Mouse (Mus musculus) heart, adult 2 months (tissue): Measurements from ENCODE around the gene Exoc1.

Experiments
- CTCF ChIP-seq: fragments of 200-600 bp; IDR thresholded peaks from 2 replicates; pipeline ENCODE4 v1.8.1; 2022; ENCODE audit warnings: antibody characterized with exemption, mild to moderate bottlenecking, moderate library complexity
- EP300 ChIP-seq: fragments of 200-500 bp; IDR thresholded peaks from 2 replicates; pipeline ENCODE4 v1.6.1; 2011; ENCODE audit warnings: low read depth, low read length, control low read depth; ENCODE audit not compliant: insufficient read depth
- POLR2A ChIP-seq: fragments of 200-500 bp; IDR thresholded peaks from 2 replicates; pipeline ENCODE4 v1.6.1; 2011; ENCODE audit warnings: mild to moderate bottlenecking, low read depth, low read length, control low read depth; ENCODE audit not compliant: insufficient read depth

- TF ChIP-seq CTCF (no peak), POLR2A (no peak), EP300 (no peak)
Measured at GRCm38 (mm10) chr5:76609702-76610370, 80.7 kb downstream of the Exoc1 start.
